Mouse (Mus musculus) megakaryocyte progenitor cell, adult 5-6 weeks (primary cell): ENCODE measurements at regions not wholly inside any gene's neighbourhood (a gene's known extent, or its start where the extent isn't known, plus 50 kb on each side); places are given as distances from the start of the nearest gene placed in this dataset.

Source experiments
- ATAC-seq: replicated peaks from 2 replicates; pipeline ENCODE4 v1.8.0; 2016; ENCODE audit warnings: mild to moderate bottlenecking, moderate TSS enrichment, inconsistent platforms; ENCODE audit not compliant: poor library complexity

DNA sequence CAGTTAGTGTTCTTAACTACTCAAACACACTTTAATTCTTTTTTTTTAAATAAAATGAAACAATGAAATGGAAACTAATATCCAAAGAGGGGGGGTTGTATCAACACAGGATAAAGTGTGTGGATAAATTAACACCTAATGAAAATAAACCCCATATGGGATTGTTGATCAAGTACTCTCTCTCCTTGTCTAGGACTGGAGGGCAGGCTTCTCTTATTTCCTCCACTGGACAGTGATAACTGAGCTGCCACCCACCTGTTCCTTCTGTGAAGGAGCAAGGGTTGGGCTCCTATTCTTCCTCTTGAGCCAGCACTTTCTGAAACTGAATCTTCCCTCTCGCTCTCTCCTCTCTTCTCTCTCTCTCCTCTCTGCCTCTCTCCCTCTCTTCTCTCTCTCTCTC lies 716.5 kb downstream of the Epm2a start:
- no peak for ATAC-seq

GRCm38 (mm10) chr10:12061069-12061861 lies 718.1 kb downstream of the Epm2a start:
- ATAC-seq, result no peak

DNA sequence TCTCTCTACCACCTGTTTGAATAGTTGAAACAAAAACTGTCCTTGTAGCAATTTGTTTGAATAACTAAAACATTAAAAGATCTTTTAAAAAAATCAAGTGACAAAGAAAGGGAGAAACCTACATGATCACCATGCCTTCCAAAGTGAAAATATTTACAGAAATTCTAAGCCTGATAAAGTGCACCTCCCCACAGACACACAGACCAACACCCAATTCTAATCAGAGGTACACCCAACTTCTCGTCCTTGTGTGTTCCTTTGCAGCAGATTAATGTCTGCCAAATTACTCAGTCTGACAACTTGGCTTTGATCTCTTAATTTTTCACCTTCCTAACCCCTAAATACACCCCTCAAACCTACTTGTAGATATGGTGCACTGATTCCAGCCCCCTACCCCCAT lies 719.1 kb downstream of the Epm2a start:
- no peak for ATAC-seq

DNA sequence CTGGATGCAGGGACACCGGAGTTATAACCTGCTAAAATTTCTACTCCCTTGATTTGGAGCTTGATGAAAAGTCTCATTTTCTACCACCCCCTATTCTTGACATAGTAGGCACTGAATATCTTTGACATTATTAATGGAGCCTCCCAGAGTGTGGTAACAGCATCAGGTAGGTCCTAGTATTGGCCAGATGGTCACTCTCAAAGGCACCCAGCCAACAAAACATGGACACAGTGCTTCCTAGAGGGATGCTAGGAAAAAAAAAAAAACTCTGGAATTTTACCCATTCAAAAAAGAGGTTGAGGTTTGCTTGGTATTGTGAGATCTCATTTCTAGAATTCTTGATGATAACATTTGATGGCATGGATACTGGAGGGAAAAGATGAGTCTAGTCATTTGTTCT lies 740.8 kb downstream of the Epm2a start:
- ATAC-seq, result no peak

- ATAC-seq, result no peak
These were observed 749.3 kb downstream of the Epm2a start for GRCm38 (mm10) chr10:12092521-12092920.

GRCm38 (mm10) chr10:12096678-12097077 lies 753.5 kb downstream of the Epm2a start:
- no peak for ATAC-seq

- no peak for ATAC-seq
These were observed 762.2 kb downstream of the Utrn start for GRCm38 (mm10) chr10:12107001-12107418.

DNA sequence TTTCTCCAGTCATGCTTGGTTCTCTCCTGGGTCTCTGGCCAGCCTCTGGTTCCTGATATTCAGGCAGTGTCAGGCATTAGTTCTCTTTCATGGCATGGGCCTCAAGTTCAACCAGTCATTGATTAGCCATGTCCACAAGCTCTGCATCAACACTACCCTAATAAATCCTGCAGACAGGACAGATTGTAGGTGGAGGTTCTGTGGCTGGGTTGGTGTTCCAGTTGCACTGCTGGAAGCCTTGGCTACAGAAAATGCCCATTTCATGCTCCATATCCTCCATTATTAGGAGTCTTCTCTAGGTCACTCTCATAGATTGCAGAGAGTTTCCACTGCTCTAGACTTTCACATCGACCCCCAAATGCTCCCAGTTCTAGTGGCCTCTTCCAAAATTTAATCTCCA lies 757.4 kb downstream of the Utrn start:
- no peak for ATAC-seq

- no peak for ATAC-seq
These were observed 753.4 kb downstream of the Utrn start for GRCm38 (mm10) chr10:12115767-12116166.

- no peak for ATAC-seq
These were observed 752.4 kb downstream of the Utrn start for GRCm38 (mm10) chr10:12116662-12117303.

DNA sequence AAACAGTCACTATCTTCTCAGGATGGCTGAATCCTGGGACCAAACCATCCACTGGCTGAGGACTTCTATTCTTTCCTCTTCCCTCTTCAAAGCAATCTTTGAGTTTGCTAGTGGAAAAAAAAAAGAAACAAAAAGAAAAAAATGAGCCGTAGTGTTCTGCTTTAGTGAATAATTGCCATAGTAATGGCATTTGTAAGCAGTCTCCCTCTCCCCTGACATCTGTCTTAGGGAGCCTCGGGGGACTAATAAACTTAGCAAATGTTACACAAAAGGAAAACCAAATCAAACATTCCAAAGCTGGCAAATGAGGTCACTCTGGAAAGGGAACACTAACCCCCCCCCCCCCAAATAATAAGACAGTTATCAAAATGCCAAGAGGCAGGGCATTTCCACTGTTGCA lies 744.9 kb downstream of the Utrn start:
- ATAC-seq, result no peak

DNA sequence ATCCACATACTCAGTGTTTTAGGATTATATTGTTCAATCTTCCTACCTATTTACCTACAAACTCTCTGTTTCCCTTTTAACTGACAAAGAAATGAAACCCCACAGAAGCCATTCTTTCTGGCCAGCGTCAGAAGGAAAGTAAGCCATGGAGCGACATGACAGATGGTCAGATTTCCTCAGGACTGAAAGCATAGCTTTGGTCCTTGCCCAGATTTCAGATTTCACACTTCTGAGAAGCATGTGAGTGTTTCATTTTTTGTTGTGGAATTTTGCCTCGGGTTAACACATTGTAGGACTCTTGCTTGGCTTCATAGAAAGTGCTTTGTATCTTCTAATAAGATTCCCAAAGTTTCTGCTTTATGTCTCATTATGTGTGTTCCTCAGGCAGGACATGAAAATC lies 739.7 kb downstream of the Utrn start:
- ATAC-seq, result no peak

DNA sequence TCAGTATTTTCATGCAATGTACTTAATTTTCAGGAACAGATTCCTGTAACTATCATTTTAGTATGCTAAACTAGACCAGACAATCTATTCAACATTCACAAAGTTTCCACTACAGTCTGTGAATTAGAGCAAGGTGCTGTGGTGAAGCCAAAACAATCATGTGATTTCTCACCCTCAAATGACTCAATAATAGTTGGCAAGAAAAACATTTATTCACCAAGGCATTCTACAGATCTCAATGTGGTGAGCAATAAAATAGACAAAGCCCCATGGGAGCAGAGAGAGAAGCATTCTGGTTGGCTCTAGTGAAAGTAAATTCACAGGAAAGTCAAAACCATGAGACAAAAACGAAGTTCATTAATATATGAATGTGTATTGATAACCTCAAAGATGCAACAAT lies 724.5 kb downstream of the Utrn start:
- ATAC-seq, result no peak

DNA sequence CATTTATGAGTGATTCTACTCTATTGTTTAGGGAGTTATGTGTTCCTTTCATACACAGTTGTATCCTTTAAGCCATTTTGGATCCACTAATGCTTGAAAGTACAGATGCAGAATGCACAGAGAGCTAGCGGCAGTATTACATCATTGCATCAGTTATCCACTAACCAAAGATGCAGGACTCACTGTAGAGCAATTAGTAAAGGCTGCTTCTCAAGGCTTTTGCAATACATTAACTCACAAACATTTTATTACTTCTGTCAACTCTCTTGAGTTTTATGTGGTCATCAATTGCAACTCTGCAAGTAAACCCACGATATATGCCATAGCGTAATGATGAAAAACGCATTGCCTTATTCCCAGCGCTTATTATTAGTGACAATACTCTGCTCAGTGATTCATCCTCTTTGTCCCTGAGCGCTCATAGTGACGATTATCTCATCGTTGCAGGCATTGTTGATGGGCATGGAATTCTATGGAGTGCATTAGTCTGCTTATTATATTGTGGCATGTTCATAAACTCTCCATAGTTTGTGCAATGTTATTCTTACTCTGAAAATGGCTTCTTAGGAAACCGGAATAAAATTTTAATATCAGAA lies 722.1 kb downstream of the Utrn start:
- no peak for ATAC-seq

DNA sequence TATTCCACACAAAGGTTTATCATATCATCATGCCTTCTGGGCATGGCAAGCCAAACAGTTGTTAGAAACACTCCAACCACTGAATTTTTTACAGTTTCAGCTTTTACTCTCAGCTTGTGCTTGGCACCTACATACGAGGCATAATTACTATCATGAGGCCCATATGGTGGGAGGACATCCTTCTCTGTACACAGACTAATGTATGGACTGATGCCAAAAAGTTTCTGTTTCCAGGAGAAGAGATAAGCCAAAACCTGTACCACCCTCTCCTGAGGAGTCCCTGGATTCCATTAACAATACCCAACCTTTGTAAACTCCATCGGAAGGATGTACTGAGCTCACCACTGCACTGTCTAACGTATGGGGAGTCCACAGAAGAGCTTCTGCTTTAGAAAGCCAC lies 698.9 kb downstream of the Utrn start:
- no peak for ATAC-seq

DNA sequence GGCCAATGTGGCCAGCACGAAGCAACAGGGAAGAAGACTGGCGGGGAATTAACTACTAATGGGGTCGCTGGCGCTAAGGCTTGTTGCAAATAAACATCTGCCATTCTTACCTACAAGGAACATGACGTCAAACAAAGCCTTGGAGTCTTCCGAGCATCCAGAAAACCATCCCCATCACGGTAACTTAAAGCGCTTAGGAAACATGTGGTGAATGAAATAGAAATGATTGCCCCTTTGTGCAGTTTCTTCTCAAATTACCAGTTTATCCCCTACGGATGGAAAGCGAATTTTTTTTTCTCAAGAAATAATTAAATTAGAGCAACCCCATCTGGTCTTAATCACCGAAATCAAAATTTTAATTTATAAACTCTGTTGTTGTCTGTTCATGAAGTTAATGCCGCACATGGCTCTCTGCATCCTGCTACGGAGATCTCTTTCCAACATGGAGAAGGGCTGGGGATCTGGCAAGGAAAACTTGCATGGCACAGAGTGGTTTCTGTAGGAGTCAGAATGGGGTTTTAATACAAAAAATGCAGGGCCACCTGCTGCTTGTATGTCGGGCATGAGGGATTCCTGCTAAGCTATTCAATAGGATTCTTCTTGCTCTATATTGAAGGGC lies 694.9 kb downstream of the Utrn start:
- ATAC-seq, result no peak

DNA sequence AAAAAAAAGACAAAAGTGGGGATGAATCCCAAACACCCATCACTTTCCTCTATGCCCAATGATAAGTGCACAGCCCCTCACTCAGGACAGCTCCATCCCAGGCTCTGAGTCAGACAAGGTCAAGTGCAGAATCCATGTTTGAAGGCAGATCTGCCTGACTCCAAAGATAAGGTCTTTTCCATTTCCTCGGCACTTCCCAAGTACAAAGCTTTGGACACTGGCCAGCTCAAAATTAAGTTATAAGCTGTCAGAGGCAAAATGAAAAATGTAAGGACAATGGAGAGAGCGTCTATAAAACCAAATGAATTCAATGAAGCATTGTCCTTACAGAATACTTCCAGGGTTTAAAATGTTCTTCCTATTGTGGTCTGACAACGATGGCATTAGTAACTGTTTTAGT lies 694.0 kb downstream of the Utrn start:
- ATAC-seq, result no peak

DNA sequence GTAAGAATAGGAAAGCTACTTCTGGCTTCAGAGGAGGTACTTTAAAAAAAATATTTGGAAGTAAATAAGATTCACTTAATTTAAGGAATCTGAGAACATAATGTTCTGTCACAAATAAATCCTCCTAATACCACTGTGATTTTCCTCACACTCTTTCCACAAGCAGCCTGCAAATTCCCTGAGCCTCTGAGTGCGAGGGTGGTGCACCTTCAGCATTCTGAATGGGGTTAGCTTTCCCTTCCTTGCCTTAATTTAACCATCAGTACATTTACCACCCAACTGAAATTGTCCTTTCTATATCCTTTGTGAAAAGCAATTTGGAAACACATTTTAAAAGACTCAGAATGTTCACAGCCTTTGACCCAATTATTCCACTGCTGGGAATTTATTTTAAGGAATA lies 691.7 kb downstream of the Utrn start:
- ATAC-seq, result no peak

- ATAC-seq, result no peak
These were observed 688.2 kb downstream of the Utrn start for GRCm38 (mm10) chr10:12180965-12181364.

DNA sequence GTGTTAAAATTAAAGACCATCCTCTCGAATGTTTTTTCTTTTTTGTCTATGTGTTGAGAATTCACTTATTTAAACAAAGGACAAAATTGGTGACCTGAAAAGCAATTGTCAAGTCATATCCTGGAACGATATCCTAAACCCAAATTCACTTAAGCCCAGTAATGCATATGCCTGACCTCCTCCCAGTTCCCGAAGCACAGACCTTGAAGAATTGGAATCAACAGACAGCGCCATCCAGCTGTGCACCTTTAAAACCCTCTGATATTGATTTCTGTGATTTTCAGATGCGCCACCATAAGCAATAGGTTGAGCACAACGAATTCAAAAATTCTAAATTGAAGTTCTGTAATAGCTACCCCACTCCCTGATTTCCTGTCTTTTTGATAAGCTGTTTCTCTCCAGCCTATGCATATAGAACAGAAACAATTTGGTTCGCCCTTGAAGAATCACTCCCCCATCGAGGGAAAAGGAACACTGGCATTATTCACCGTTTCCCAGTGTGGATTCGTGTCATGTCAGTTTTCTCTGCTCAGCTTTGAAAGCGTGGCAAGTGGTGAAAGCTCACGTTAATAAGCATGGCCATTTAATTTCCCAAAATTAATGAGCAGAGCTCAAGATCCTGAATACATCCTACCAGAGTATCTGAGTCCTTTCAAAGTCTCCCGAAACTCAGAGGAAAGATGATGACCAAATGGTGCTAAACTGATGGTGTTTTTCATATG lies 682.1 kb downstream of the Utrn start:
- no peak for ATAC-seq

- ATAC-seq, result no peak
These were observed 681.4 kb downstream of the Utrn start for GRCm38 (mm10) chr10:12187669-12188342.
